Mouse (Mus musculus) MEL (cell line): Measurements from ENCODE around the gene Nek11. TPM values are rescaled to one million over a fixed set of nuclear protein-coding genes. Genes with fewer than 3 reads are reported as not detected.

Experiments used
- DNase-seq: peaks from one replicate; pipeline ENCODE4 v3.0.0; 2011; ENCODE audit warnings: low read depth, low spot score
- H3K27ac ChIP-seq: 2 replicates; pipeline ENCODE4 v1.5.1; 2012; ENCODE audit warnings: low read depth, mild to moderate bottlenecking, control low read depth, low read length, moderate library complexity; ENCODE audit not compliant: control insufficient read depth
- H3K27me3 ChIP-seq, 2 experiments: fragments of 150-350 bp in 1 of 2; sonication (generic) in 1 of 2; 2 replicates each; pipeline ENCODE4 v1.6.1; 2012; ENCODE audit warnings: low read length in 2 of 2, mild to moderate bottlenecking in 2 of 2, improper control_type of control experiment in 1 of 2, moderate library complexity in 1 of 2; ENCODE audit not compliant: insufficient read depth in 2 of 2, control insufficient read depth in 1 of 2
- H3K36me3 ChIP-seq, 2 experiments: 2 replicates each; pipeline ENCODE4 v1.6.1; 2012 to 2014; ENCODE audit warnings: low read length in 2 of 2, improper control_type of control experiment in 1 of 2, inconsistent platforms in 1 of 2, mild to moderate bottlenecking in 1 of 2; ENCODE audit not compliant: insufficient read depth in 2 of 2, control insufficient read depth in 1 of 2
- H3K4me1 ChIP-seq, 2 experiments: fragments of 150-350 bp in 1 of 2; sonication (generic) in 1 of 2; 2 replicates each; pipeline ENCODE4 v1.6.1; 2012; ENCODE audit warnings: low read length in 2 of 2, improper control_type of control experiment in 1 of 2, mild to moderate bottlenecking in 1 of 2; ENCODE audit not compliant: insufficient read depth in 2 of 2, control insufficient read depth in 1 of 2
- H3K4me3 ChIP-seq, 2 experiments: fragments of 150-350 bp in 1 of 2; sonication (generic) in 1 of 2; 2 replicates each; pipeline ENCODE4 v1.5.1; 2012; ENCODE audit warnings: low read depth in 2 of 2, low read length in 2 of 2, mild to moderate bottlenecking in 2 of 2, moderate library complexity in 2 of 2, control low read depth in 1 of 2, improper control_type of control experiment in 1 of 2; ENCODE audit not compliant: control insufficient read depth in 1 of 2, insufficient read depth in 1 of 2
- H3K79me2 ChIP-seq: 2 replicates; pipeline ENCODE4 v1.6.1; 2012; ENCODE audit warnings: mild to moderate bottlenecking, low read length, moderate library complexity; ENCODE audit not compliant: control insufficient read depth, poor library complexity, insufficient read depth
- H3K9ac ChIP-seq: 2 replicates; pipeline ENCODE4 v1.6.1; 2012; ENCODE audit warnings: low read depth, mild to moderate bottlenecking, control low read depth, low read length, moderate library complexity; ENCODE audit not compliant: control insufficient read depth, poor library complexity, severe bottlenecking
- H3K9me3 ChIP-seq: fragments of 150-350 bp; sonication (generic); replicated peaks from 2 replicates; pipeline ENCODE4 v1.6.1; 2012; ENCODE audit warnings: mild to moderate bottlenecking, low read length, improper control_type of control experiment, moderate library complexity; ENCODE audit not compliant: insufficient read depth
- BHLHE40 ChIP-seq: IDR thresholded peaks from 2 replicates; pipeline ENCODE4 v1.6.1; 2012; ENCODE audit warnings: low read depth, mild to moderate bottlenecking, inconsistent platforms, low read length, improper control_type of control experiment, borderline replicate concordance
- CHD1 ChIP-seq: IDR thresholded peaks from 2 replicates; pipeline ENCODE4 v1.6.1; 2012; ENCODE audit warnings: low read depth, mild to moderate bottlenecking, inconsistent platforms, low read length, improper control_type of control experiment
- EP300 ChIP-seq, 2 experiments: IDR thresholded peaks; 2 replicates each; pipeline ENCODE4 v1.6.1; 2011; ENCODE audit warnings: improper control_type of control experiment in 2 of 2, low read length in 2 of 2, low read depth in 1 of 2, mild to moderate bottlenecking in 1 of 2
- GABPA ChIP-seq: IDR thresholded peaks from 2 replicates; pipeline ENCODE4 v1.6.1; 2012; ENCODE audit warnings: low read depth, mild to moderate bottlenecking, inconsistent platforms, low read length, improper control_type of control experiment, moderate library complexity
- GATA1 ChIP-seq: IDR thresholded peaks from 2 replicates; pipeline ENCODE4 v1.6.1; 2011; ENCODE audit warnings: low read depth, low read length, improper control_type of control experiment
- HCFC1 ChIP-seq: IDR thresholded peaks from 2 replicates; pipeline ENCODE4 v1.6.1; 2012; ENCODE audit warnings: low read depth, mild to moderate bottlenecking, inconsistent platforms, low read length, improper control_type of control experiment, moderate library complexity
- MAFK ChIP-seq: IDR thresholded peaks from 2 replicates; pipeline ENCODE4 v1.6.1; 2011; ENCODE audit warnings: low read depth, mild to moderate bottlenecking, low read length, improper control_type of control experiment, borderline replicate concordance
- MEF2A ChIP-seq: IDR thresholded peaks from 2 replicates; pipeline ENCODE4 v1.6.1; 2014; ENCODE audit warnings: low read depth, mild to moderate bottlenecking, inconsistent platforms, low read length, improper control_type of control experiment; ENCODE audit not compliant: poor library complexity, insufficient replicate concordance, severe bottlenecking; ENCODE audit errors: extremely low read depth
- MYC ChIP-seq: IDR thresholded peaks from 2 replicates; pipeline ENCODE4 v1.6.1; 2011; ENCODE audit warnings: low read depth, mild to moderate bottlenecking, low read length, improper control_type of control experiment, moderate library complexity
- NELFE ChIP-seq: IDR thresholded peaks from 2 replicates; pipeline ENCODE4 v1.6.1; 2011; ENCODE audit warnings: low read depth, low read length, improper control_type of control experiment
- NRF1 ChIP-seq: IDR thresholded peaks from 2 replicates; pipeline ENCODE4 v1.6.1; 2014; ENCODE audit warnings: low read depth, mild to moderate bottlenecking, inconsistent platforms, low read length, improper control_type of control experiment, moderate library complexity; ENCODE audit not compliant: poor library complexity, insufficient read depth, severe bottlenecking
- POLR2AphosphoS5 ChIP-seq: IDR thresholded peaks from 2 replicates; pipeline ENCODE4 v1.6.1; 2012; ENCODE audit warnings: low read depth, borderline replicate concordance, mild to moderate bottlenecking, inconsistent platforms, low read length, moderate library complexity, mixed read lengths
- RAD21 ChIP-seq: IDR thresholded peaks from 2 replicates; pipeline ENCODE4 v1.6.1; 2011; ENCODE audit warnings: mild to moderate bottlenecking, low read depth, low read length, improper control_type of control experiment
- SIN3A ChIP-seq: IDR thresholded peaks from 2 replicates; pipeline ENCODE4 v1.6.1; 2012; ENCODE audit warnings: low read length, improper control_type of control experiment, inconsistent platforms
- SMC3 ChIP-seq: IDR thresholded peaks from 2 replicates; pipeline ENCODE4 v1.6.1; 2011; ENCODE audit warnings: low read depth, low read length, improper control_type of control experiment
- TAL1 ChIP-seq: IDR thresholded peaks from 2 replicates; pipeline ENCODE4 v1.6.1; 2012; ENCODE audit warnings: mild to moderate bottlenecking, inconsistent platforms, low read length, moderate library complexity, mixed read lengths
- TCF12 ChIP-seq: IDR thresholded peaks from 2 replicates; pipeline ENCODE4 v1.6.1; 2014; ENCODE audit warnings: low read depth, mild to moderate bottlenecking, inconsistent platforms, low read length, improper control_type of control experiment, moderate library complexity
- ZKSCAN1 ChIP-seq: IDR thresholded peaks from 2 replicates; pipeline ENCODE4 v1.6.1; 2012; ENCODE audit warnings: low read depth, mild to moderate bottlenecking, inconsistent platforms, low read length, improper control_type of control experiment, moderate library complexity
- ZMIZ1 ChIP-seq: IDR thresholded peaks from 2 replicates; pipeline ENCODE4 v1.6.1; 2012; ENCODE audit warnings: low read depth, mild to moderate bottlenecking, inconsistent platforms, low read length, improper control_type of control experiment, moderate library complexity
- polyA plus RNA-seq, 2 experiments: library from polyadenylated mRNA; stranded (reverse) in 1 of 2; unstranded in 1 of 2; fragments of >175 nt in 1 of 2; fragments of >200 nt in 1 of 2; gene quantifications; 2 replicates each; pipeline versions ENCODE4 v1.2.1 to v1.2.4; 2012; ENCODE audit warnings: low replicate concordance in 2 of 2, low read depth in 1 of 2; ENCODE audit not compliant: insufficient read length in 2 of 2, insufficient read depth in 1 of 2, missing spikeins in 1 of 2
- total RNA-seq: library from RNA; depleted of rRNA; stranded (reverse); fragments of 300-350 nt; gene quantifications from 2 replicates; pipeline ENCODE4 v1.2.3, GENCODE M21; 2012

The Nek11 gene
- total and polyA plus RNA-seq, 3 experiments: 0.03 TPM; not detected in 2

DNA sequence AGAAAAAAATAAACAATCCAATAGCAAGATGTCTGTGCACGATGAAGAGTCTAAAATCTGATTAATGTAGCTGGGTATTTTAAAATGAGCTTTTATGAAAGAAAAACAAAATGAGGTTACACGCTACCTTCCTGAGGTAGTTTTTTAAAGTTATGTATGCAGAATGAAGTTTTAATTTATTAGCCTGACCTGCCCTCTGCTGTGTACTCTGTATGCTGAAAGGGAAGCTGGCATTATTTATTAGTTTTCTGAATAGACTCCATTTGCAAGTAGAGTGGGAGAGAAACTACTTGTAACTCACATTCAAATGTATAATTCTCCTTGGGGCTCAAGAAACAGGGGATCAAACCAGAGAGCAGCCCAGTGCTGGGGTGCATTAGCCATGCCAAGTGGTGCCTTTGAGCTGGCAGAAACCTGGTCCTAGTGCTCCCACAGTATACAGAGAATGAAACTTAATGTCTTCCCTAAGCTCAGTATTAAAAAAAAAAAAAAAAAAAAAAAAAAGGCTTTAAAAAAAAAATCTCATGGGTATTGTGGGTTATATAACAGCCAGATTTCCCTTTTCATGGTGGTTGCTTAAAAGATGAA is 94.5 kb downstream of the Nek11 start:
- Histone ChIP-seq H3K36me3 (no peaks in the 10 kb centered on the region), H3K9me3 (no peaks in the 10 kb centered on the region), H3K4me3 (no peak overlapping the region), H3K79me2 (no peaks in the 10 kb centered on the region), H3K9ac (no peak overlapping the region), H3K27me3 (no peaks in the 10 kb centered on the region), H3K4me1 (no peaks in the 10 kb centered on the region), H3K27ac (no peak overlapping the region)
- no peak for TF ChIP-seq BHLHE40
- no peak for TF ChIP-seq EP300 (IDR thresholded peaks at IDR 0.05; ENCODE audit: low read depth in 1 of 2, low read length in 2 of 2)
- TF ChIP-seq MEF2A: no peak
- TF ChIP-seq HCFC1: no peak
- TF ChIP-seq GATA1: no peak
- no peak for TF ChIP-seq NELFE
- no peak for TF ChIP-seq ZKSCAN1
- TF ChIP-seq ZMIZ1: no peak
- no peak for TF ChIP-seq MYC
- TF ChIP-seq MAFK: no peak
- TF ChIP-seq TCF12: no peak
- TF ChIP-seq POLR2AphosphoS5: no peak
- no peak for TF ChIP-seq GABPA
- no peak for TF ChIP-seq NRF1
- TF ChIP-seq TAL1: no peak
- no peak for TF ChIP-seq SMC3
- no peak for TF ChIP-seq RAD21
- TF ChIP-seq SIN3A: no peak
- no peak for DNase-seq

- H3K4me1 ChIP-seq: no peaks in the 10 kb centered on the region
- H3K27ac ChIP-seq: no peak overlapping the region
- DNase-seq: no peak
- no peaks in the 10 kb centered on the region for H3K36me3 ChIP-seq
- no peaks in the 10 kb centered on the region for H3K9me3 ChIP-seq
- TF ChIP-seq HCFC1 (no peak), POLR2AphosphoS5 (no peak), CHD1 (no peak)
- H3K27me3 ChIP-seq: no peaks in the 10 kb centered on the region
- H3K9ac ChIP-seq: no peak overlapping the region
- no peak overlapping the region for H3K4me3 ChIP-seq
- H3K79me2 ChIP-seq: no peaks in the 10 kb centered on the region
These were observed 110.7 kb downstream of the Nek11 start for GRCm38 (mm10) chr9:105284670-105285069.
